Mouse (Mus musculus) cerebellum, postnatal 4 days (tissue): Measurements from ENCODE around the gene Olfr934.

Experiments
- DNase-seq, 2 experiments: peaks; one replicate each; pipeline ENCODE4 v3.0.0; 2022; ENCODE audit warnings: low spot score in 2 of 2, mixed read lengths in 1 of 2

Olfr934 gene

GRCm38 (mm10) chr9:38988215-38988614 is at the start of gene Olfr934:
Gene Olfr934 (minus strand): TSS chr9:38988315.
- no peak for DNase-seq

DNA sequence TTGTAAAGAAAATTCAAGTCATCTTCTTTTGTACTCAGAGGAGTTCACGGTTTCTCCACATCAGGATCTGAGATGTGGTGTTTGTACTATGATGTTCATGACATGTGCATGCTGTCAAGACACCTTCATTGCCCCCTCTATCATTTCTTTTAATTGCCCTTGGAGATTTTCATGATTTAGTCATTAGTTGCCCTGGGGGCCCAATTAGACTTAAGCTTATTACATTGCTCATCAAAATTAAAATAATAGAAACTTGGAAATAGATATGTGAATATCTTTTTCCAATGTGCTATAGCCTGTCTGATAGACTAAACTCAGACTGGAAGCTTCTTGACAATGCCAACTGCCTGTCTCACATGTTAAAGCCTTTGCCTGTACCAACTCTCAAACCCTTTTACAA is 35.2 kb upstream of the Olfr934 start, which contains the start of gene Olfr146:
Gene Olfr146 (minus strand): TSS at position 101 of the 400 bp plus-strand sequence.
- no peak for DNase-seq

DNA sequence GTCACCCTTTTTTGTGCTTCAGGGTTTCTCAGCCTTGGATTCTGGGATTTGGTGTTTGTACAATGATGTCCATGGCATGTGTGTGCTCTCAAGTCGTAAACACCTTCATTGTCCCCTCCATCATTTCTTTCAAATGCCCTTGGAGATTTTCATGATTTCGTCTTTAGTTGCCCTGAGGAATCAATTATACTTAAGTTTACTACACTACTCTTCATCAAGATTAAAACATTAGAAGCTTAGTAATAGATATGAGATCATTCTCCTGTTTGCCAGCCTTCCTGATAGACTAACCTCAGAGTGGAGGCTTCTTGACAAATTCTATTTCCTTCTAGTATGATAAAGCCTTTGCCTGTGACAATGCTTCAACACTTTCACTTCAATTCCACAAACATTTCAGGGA is 11.5 kb upstream of the Olfr934 start, which contains the start of gene Olfr935:
Gene Olfr935 (minus strand): TSS at position 101 of the 400 bp plus-strand sequence.
- no peak for DNase-seq

DNA sequence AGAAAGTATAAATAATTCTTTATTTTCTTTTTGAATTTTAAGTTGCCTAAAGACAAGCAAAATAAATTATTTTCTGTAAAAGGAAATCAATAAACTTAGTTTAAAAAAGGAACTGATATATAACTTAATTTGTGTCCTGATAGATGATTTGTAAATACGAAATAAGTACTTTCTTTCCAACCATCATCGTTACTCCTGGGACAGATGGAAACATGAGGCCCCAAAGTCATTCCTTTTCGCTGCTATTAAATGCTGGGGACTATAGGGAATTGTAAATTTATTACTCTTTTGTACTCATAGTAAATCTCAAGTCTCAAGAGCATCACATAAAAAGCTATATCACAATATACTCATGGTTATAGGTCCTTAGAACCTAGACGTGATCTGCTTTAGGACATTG is 16.1 kb downstream of the Olfr934 start, which contains the start of gene Olfr933:
Gene Olfr933 (plus strand): TSS at position 301 of the 400 bp plus-strand sequence.
- no peak for DNase-seq

DNA sequence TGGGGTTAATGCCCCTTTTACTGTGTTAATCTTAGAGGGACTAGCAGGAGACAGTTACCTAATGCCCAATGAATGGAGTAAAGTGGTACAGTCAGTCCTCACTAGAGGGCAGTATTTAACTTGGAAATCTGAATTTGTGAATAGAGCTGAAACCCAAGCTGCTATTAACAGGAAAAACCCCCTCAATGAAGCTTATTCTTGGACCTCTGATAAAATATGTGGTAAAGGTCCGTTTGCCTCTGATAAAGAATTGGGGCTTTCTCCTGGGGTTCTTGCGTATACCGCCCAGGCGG is 34.0 kb downstream of the Olfr934 start:
- no peak for DNase-seq

DNA sequence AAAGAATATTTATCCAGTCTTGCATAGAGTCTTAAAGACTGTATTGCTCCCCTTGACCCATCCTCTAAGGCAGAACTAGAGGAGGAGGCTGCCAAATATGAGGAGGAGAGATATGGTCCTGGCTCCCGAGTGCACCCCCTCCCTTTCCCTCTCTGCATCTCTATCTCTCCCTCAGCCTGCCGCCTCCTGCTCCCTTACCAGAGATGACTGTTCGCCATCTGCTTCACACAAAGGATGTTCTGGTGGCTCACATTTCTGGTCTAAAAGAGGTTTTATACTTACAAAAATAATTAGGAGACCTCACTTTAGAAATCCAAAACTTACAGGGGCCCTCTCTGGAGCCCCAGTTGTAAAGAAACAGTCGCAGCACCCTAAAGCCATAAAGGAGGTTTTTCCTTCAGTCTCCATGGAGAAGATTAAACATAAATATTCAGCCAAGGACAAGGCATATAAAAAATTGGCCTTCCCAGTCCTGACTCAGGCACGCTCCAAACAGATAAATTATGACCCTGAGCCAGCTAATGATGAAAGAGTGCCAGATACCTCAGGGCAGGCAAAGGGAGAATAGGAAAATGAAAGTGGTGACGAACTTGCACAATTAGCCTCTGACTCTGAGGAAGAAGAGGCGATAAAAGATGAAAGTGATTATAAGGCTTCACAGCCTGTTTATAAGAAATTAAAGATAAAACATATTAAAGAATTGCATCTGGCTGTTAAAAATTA is 34.6 kb downstream of the Olfr934 start:
- DNase-seq: no peak
